Mouse (Mus musculus): Measurements from ENCODE around the gene Lysmd4. TPM values are rescaled to one million over a fixed set of nuclear protein-coding genes. Genes with fewer than 3 reads are reported as not detected.

Gene Lysmd4
- polyA plus RNA-seq, 1 experiment from 2014 or later: 7.8 TPM

GRCm38 (mm10) chr7:67208317-67208716 is 14.0 kb upstream of the Lysmd4 start:
- no peak overlapping the region for H3K9ac ChIP-seq (ENCODE audit: low read depth, low read length)
- H3K4me3 ChIP-seq (ENCODE audit: low read depth, low read length): no peak overlapping the region
- H3K4me1 ChIP-seq (ENCODE audit: control insufficient read depth, insufficient read depth, low read length): peaks cover 16% of the 10 kb centered on the region
- no peak overlapping the region for H3K27ac ChIP-seq (ENCODE audit: low read depth, low read length)
- no peak overlapping the region for H3K4me2 ChIP-seq
- H3K36me3 ChIP-seq (ENCODE audit: control insufficient read depth, insufficient read depth, low read length): no peaks in the 10 kb centered on the region
- H3K9me3 ChIP-seq (replicated peaks; ENCODE audit: control insufficient read depth, low read length): no peaks in the 10 kb centered on the region
- WGBS (ENCODE audit: insufficient replicate concordance): 74% methylated on average over 1 of the region's 1 CpGs
- no peak for ATAC-seq (replicated peaks; ENCODE audit: insufficient number of reproducible peaks, low FRiP score, low TSS enrichment)
- H3K27me3 ChIP-seq (ENCODE audit: control insufficient read depth, insufficient read depth, low read length): no peaks in the 10 kb centered on the region

- no peak overlapping the region for H3K4me3 ChIP-seq (ENCODE audit: low read depth, low read length)
- H3K9me3 ChIP-seq (replicated peaks; ENCODE audit: control insufficient read depth, low read length): no peaks in the 10 kb centered on the region
- WGBS (ENCODE audit: insufficient replicate concordance): 25% methylated on average over 6 of the region's 6 CpGs
- peaks cover 16% of the 10 kb centered on the region for H3K4me1 ChIP-seq (ENCODE audit: control insufficient read depth, insufficient read depth, low read length)
- H3K27me3 ChIP-seq (ENCODE audit: control insufficient read depth, insufficient read depth, low read length): no peaks in the 10 kb centered on the region
- peak; percentile 76; the same call in 1 of the 2 replicates for ATAC-seq (replicated peaks; ENCODE audit: insufficient number of reproducible peaks, low FRiP score, low TSS enrichment)
- no peak overlapping the region for H3K9ac ChIP-seq (ENCODE audit: low read depth, low read length)
- peak overlapping the region; percentile 66; the same call in 1 of the 2 replicates for H3K27ac ChIP-seq (ENCODE audit: low read depth, low read length)
- no peaks in the 10 kb centered on the region for H3K36me3 ChIP-seq (ENCODE audit: control insufficient read depth, insufficient read depth, low read length)
- no peak overlapping the region for H3K4me2 ChIP-seq
Observed at GRCm38 (mm10) chr7:67210004-67210833, 12.1 kb upstream of the Lysmd4 start.

GRCm38 (mm10) chr7:67211341-67211740 is 11.0 kb upstream of the Lysmd4 start:
- Histone ChIP-seq H3K4me1 (ENCODE audit: control insufficient read depth, insufficient read depth, low read length) (peaks cover 21% of the 10 kb centered on the region), H3K9ac (ENCODE audit: low read depth, low read length) (no peak overlapping the region), H3K4me3 (ENCODE audit: low read depth, low read length) (no peak overlapping the region), H3K27ac (ENCODE audit: low read depth, low read length) (peak overlapping the region; percentile 66), H3K36me3 (ENCODE audit: control insufficient read depth, insufficient read depth, low read length) (no peaks in the 10 kb centered on the region), H3K4me2 (no peak overlapping the region), H3K9me3 (replicated peaks; ENCODE audit: control insufficient read depth, low read length) (no peaks in the 10 kb centered on the region), H3K27me3 (ENCODE audit: control insufficient read depth, insufficient read depth, low read length) (no peaks in the 10 kb centered on the region)
- WGBS (ENCODE audit: insufficient replicate concordance): 56% methylated on average over 6 of the region's 6 CpGs
- ATAC-seq (replicated peaks; ENCODE audit: insufficient number of reproducible peaks, low FRiP score, low TSS enrichment): no peak

GRCm38 (mm10) chr7:67211971-67212370 is 10.4 kb upstream of the Lysmd4 start:
- Histone ChIP-seq H3K9me3 (replicated peaks; ENCODE audit: control insufficient read depth, low read length) (no peaks in the 10 kb centered on the region), H3K4me1 (ENCODE audit: control insufficient read depth, insufficient read depth, low read length) (peaks cover 24% of the 10 kb centered on the region), H3K4me3 (ENCODE audit: low read depth, low read length) (no peak overlapping the region), H3K36me3 (ENCODE audit: control insufficient read depth, insufficient read depth, low read length) (no peaks in the 10 kb centered on the region), H3K9ac (ENCODE audit: low read depth, low read length) (no peak overlapping the region), H3K4me2 (no peak overlapping the region), H3K27me3 (ENCODE audit: control insufficient read depth, insufficient read depth, low read length) (no peaks in the 10 kb centered on the region), H3K27ac (ENCODE audit: low read depth, low read length) (no peak overlapping the region)
- WGBS (ENCODE audit: insufficient replicate concordance): 66% methylated on average over 4 of the region's 4 CpGs
- no peak for ATAC-seq (replicated peaks; ENCODE audit: insufficient number of reproducible peaks, low FRiP score, low TSS enrichment)

GRCm38 (mm10) chr7:67213589-67213988 is 8.8 kb upstream of the Lysmd4 start:
- 79% methylated on average over 1 of the region's 1 CpGs for WGBS (ENCODE audit: insufficient replicate concordance)

GRCm38 (mm10) chr7:67216351-67216750 is 6.0 kb upstream of the Lysmd4 start:
- H3K4me1 ChIP-seq (ENCODE audit: control insufficient read depth, insufficient read depth, low read length): peaks cover 19% of the 10 kb centered on the region
- H3K36me3 ChIP-seq (ENCODE audit: control insufficient read depth, insufficient read depth, low read length): no peaks in the 10 kb centered on the region
- no peak overlapping the region for H3K9ac ChIP-seq (ENCODE audit: low read depth, low read length)
- WGBS (ENCODE audit: insufficient replicate concordance): 40% methylated on average over 6 of the region's 6 CpGs
- H3K4me2 ChIP-seq: no peak overlapping the region
- no peak for ATAC-seq (replicated peaks; ENCODE audit: insufficient number of reproducible peaks, low FRiP score, low TSS enrichment)
- no peak overlapping the region for H3K4me3 ChIP-seq (ENCODE audit: low read depth, low read length)
- H3K27ac ChIP-seq (ENCODE audit: low read depth, low read length): no peak overlapping the region
- no peaks in the 10 kb centered on the region for H3K9me3 ChIP-seq (replicated peaks; ENCODE audit: control insufficient read depth, low read length)
- H3K27me3 ChIP-seq (ENCODE audit: control insufficient read depth, insufficient read depth, low read length): no peaks in the 10 kb centered on the region

More at GRCm38 (mm10) chr7:67213589-67213988, 8.8 kb upstream of the Lysmd4 start:
- Histone ChIP-seq H3K27ac (ENCODE audit: low read depth, low read length) (no peak overlapping the region), H3K27me3 (ENCODE audit: control insufficient read depth, insufficient read depth, low read length) (no peaks in the 10 kb centered on the region), H3K36me3 (ENCODE audit: control insufficient read depth, insufficient read depth, low read length) (no peaks in the 10 kb centered on the region), H3K9ac (ENCODE audit: low read depth, low read length) (no peak overlapping the region), H3K9me3 (replicated peaks; ENCODE audit: control insufficient read depth, low read length) (no peaks in the 10 kb centered on the region), H3K4me2 (no peak overlapping the region), H3K4me3 (ENCODE audit: low read depth, low read length) (no peak overlapping the region), H3K4me1 (ENCODE audit: control insufficient read depth, insufficient read depth, low read length) (peaks cover 28% of the 10 kb centered on the region)
- no peak for ATAC-seq (replicated peaks; ENCODE audit: insufficient number of reproducible peaks, low FRiP score, low TSS enrichment)

- 74% methylated on average over 3 of the region's 3 CpGs for WGBS (ENCODE audit: insufficient replicate concordance)
- no peaks in the 10 kb centered on the region for H3K9me3 ChIP-seq (replicated peaks; ENCODE audit: control insufficient read depth, low read length)
- H3K4me1 ChIP-seq (ENCODE audit: control insufficient read depth, insufficient read depth, low read length): peaks cover 15% of the 10 kb centered on the region
- H3K27ac ChIP-seq (ENCODE audit: low read depth, low read length): no peak overlapping the region
- H3K27me3 ChIP-seq (ENCODE audit: control insufficient read depth, insufficient read depth, low read length): no peaks in the 10 kb centered on the region
- H3K4me2 ChIP-seq: no peak overlapping the region
- H3K36me3 ChIP-seq (ENCODE audit: control insufficient read depth, insufficient read depth, low read length): no peaks in the 10 kb centered on the region
- no peak overlapping the region for H3K9ac ChIP-seq (ENCODE audit: low read depth, low read length)
- H3K4me3 ChIP-seq (ENCODE audit: low read depth, low read length): no peak overlapping the region
- no peak for ATAC-seq (replicated peaks; ENCODE audit: insufficient number of reproducible peaks, low FRiP score, low TSS enrichment)
Observed at GRCm38 (mm10) chr7:67217025-67217424, 5.3 kb upstream of the Lysmd4 start.

- Histone ChIP-seq H3K4me3 (ENCODE audit: low read depth, low read length) (no peak overlapping the region), H3K4me1 (ENCODE audit: control insufficient read depth, insufficient read depth, low read length) (peaks cover 20% of the 10 kb centered on the region), H3K27me3 (ENCODE audit: control insufficient read depth, insufficient read depth, low read length) (no peaks in the 10 kb centered on the region), H3K36me3 (ENCODE audit: control insufficient read depth, insufficient read depth, low read length) (0 out of 2 replicates have a peak, but pooled peaks cover 5% of the 10 kb centered on the region), H3K27ac (ENCODE audit: low read depth, low read length) (no peak overlapping the region), H3K9ac (ENCODE audit: low read depth, low read length) (no peak overlapping the region), H3K4me2 (no peak overlapping the region), H3K9me3 (replicated peaks; ENCODE audit: control insufficient read depth, low read length) (no peaks in the 10 kb centered on the region)
- 90% methylated on average over 15 of the region's 15 CpGs for WGBS (ENCODE audit: insufficient replicate concordance)
- ATAC-seq (replicated peaks; ENCODE audit: insufficient number of reproducible peaks, low FRiP score, low TSS enrichment): no peak
Observed at GRCm38 (mm10) chr7:67225943-67226625, 3.7 kb downstream of the Lysmd4 start.

Data from heart, embryonic 11.5 days (tissue).